Mouse (Mus musculus) c-Kit-positive CD71-positive TER-119-positive erythroid progenitor cells, embryonic 14.5 days (primary cell): ENCODE measurements at regions not wholly inside any gene's neighbourhood (a gene's known extent, or its start where the extent isn't known, plus 50 kb on each side); places are given as distances from the start of the nearest gene placed in this dataset.

Source experiments
- DNase-seq: peaks from one replicate; pipeline ENCODE4 v3.0.0-alpha.2; 2013; ENCODE audit warnings: low spot score

- DNase-seq, result no peak
These were observed 324.0 kb downstream of the Etaa1 start for GRCm38 (mm10) chr11:17629541-17630171.

DNA sequence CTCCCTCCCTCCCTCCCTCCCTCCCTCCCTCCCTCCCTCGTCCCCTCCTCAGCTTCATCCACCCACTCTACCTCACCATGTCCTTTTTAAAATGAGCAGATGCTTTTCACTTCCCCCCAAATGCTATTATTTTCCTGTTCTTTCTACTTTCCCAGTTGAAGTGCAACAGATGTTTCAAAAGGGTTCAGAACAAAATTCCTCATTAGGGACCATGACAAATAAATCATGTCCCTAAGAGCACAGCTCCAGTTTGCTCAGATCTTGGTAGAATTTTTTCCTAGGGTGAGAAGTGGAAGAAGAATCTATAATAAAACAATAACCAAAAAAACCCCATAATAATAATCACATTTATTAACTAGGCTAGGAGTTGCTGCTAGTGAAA, 323.5 kb downstream of the Etaa1 start:
- DNase-seq, result no peak

DNA sequence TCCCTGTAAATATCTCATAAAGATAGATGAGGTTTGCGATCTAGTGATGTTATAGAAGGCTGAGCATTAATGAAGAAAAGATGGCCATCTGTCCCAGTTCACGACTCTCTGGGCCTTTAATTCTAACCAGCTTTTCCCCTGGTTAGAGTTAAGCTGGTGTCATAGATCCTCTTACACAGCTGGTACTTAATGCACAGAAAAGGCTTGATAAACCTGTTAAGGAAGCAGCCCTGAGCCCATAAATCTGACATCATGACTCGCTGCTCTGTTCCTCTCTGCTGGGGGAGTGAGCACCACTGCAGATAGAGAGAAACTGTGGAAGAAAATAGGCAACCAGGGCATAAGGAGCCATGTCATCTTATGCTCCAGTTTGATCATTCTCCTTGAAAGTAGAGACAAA, 316.5 kb downstream of the Etaa1 start:
- DNase-seq, result no peak

DNA sequence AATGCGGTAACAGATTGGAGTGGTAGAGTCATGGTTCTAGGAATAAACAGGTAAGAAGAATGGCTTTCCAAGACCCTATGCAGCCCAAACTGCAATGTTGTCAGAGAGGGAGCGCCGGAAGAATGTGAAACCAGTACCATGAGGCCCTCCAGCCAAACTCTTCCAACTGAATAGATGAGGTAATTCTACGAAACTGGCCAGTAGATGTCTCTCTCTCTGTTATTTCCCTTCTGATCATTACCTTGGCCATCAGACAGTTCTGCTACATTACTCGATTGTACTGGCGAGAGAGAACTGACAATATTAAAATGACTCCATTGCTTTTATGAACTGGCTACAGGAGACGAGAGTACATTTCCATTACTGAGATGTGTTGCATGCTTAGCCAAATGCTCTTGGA, 313.8 kb downstream of the Etaa1 start:
- no peak for DNase-seq

- DNase-seq, result no peak
These were observed 306.2 kb downstream of the Etaa1 start for GRCm38 (mm10) chr11:17647441-17647840.

DNA sequence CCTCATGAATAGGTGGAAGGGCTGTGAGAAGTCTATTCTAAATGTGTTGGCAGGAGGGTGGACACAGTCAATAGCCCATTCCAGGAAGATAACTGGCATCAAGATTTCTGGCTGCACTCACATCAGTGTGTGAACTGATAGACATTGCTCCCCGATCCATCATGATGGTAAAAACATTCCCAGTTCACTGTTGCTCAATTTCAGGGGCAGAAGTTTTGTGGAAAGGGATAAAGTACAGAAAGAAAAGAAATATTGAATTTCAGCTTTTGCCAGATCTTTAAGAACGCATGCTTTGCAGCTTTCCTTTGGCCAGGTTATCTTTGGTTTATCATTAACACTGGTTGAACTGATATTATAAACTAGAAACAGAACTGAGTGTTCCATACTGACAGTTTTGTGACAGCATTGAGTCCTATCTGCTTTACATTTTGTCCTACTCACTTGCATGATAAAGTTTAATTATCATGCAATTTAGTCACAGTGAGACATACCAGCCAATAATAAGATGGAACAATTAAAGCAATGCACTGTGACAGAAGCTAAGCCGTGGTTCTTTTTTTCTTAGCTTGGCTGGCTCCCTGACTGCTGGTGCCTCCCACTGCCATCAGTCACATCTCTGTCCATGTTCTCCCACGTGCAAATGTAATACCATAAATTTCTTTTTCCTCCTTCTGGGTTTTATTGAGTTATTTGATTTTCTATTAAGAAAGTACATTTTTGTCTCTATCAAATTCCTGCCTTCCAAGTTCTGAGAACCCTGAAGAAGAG, 302.1 kb downstream of the Etaa1 start:
- DNase-seq, result no peak

- no peak for DNase-seq
These were observed 297.8 kb downstream of the Etaa1 start for GRCm38 (mm10) chr11:17655840-17656239.

- no peak for DNase-seq
These were observed 296.0 kb downstream of the Etaa1 start for GRCm38 (mm10) chr11:17657720-17658119.

DNA sequence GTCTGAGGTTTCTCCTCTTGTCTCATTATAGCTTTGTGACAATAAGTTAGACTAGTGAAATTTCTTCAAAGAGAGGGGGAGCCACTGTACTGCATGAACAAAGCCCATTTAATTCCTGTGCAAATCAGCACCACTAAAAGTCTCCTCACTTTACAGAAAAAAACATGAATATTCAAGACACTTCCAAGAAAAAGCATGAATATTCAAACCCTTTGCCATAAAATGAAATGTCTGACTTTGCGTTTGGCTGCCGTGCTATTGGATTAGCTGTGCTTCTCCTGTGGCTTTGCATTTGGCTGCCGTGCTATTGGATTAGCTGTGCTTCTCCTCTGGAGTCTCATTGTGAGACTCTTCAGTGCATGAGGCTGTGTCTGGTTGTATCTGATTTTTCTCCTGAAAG, 295.4 kb downstream of the Etaa1 start:
- no peak for DNase-seq

GRCm38 (mm10) chr11:17658717-17659116, 295.0 kb downstream of the Etaa1 start:
- DNase-seq, result no peak

DNA sequence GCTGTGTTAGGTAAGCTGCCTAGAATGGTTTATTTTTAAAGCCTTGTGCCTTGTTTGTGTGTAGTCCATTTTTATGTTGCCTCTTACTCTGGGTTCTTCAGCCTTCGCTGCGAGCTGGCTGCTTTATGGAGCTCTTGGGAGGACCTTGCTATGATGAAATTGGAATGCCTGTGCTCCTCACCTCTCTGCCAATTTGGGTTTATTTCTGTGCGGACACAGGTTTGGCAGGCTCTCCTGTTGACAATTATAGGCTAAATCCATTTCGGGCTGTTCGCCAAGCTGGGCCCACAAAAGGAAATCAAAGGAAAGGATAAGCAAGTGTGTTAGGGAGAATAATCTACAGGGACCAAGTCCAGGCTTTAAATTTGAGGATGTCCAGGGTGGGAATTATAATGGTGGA, 289.8 kb downstream of the Etaa1 start:
- no peak for DNase-seq

DNA sequence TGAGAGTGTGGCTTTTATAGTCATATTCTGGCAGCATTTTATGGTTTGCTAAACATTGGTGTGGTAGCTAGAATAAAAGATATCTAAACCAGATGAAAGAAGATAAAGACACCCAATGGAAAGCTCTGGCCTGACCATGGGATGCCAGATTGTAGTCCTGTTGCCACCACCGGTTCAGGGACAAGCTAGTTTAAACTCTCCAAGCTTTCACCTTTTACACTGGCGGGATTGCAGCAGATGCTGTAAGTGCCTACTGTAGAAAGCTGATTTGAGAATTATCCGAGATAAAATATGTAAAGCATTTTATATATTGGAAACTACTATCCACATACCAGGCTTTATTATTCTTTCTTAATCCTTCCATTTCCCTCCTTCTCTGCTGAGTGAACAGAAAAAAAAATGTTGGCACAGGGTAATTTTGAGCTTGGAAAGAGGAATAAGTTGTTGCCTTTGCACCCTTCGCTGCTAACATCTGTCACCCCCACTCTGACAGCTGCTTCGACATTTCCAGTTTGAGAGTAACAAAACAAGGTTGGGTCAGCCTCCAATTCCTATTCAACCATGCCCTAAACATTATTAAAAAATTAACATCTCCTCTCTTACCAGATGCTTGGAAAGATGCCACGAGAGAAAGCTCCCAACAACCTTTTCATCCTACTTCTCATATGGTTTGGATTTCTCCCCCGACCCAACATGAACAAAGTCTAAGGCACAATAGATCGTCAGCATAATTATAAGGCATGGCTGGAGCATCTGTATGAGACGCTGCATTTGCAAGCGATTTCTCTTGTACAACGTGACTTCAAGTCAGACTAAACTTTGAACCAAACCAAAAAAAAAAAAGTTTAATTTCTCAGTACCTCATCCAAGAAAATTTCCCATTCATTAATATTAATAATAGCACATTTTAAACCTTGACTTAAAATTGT, 287.8 kb downstream of the Etaa1 start:
- no peak for DNase-seq

GRCm38 (mm10) chr11:17680998-17681397, 272.7 kb downstream of the Etaa1 start:
- no peak for DNase-seq

GRCm38 (mm10) chr11:17685711-17686113, 268.0 kb downstream of the Etaa1 start:
- no peak for DNase-seq

GRCm38 (mm10) chr11:17686806-17687205, 266.9 kb downstream of the Etaa1 start:
- DNase-seq, result no peak

DNA sequence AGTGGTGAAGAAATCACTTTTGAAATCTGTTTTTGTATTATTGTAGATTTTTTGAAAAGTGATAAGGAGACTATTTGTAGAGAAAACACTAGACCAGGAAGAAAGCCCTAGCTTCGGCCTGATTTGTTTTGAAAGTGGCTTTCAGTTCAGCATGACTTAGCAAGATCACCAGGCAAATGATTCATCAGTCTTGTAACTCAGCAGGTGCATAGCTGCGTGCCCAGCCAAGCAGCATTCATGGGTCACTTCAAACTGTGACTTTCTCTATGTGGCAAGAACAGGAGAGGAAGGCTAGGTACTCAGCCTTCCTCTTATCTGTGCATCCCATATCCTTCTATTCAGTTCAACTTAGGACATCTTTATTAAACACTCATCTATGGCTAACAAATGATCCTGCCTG, 259.5 kb downstream of the Etaa1 start:
- DNase-seq, result no peak

DNA sequence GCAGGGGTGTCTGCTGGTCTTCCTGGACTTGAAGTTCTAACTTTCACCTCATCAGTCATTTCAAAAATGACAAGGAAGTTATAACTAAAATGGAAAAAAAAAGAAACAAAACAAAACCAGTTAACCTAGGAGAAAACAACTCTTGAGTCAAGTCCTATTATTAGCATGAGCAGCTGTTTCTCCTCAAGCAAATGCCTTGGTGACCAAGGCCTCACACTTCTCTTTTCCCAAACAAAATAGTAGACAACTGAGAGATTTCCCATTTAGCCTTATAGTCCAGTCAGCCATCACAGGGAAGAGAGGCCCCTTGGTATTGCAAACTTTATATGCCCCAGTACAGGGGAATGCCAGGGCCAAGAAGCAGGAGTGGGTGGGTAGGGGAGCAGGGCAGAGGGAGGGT, 244.9 kb downstream of the Etaa1 start:
- no peak for DNase-seq

GRCm38 (mm10) chr11:17722051-17722450, 231.6 kb downstream of the Etaa1 start:
- no peak for DNase-seq

GRCm38 (mm10) chr11:17727258-17728034, 226.2 kb downstream of the Etaa1 start:
- no peak for DNase-seq

GRCm38 (mm10) chr11:17733075-17733474, 220.6 kb downstream of the Etaa1 start:
- DNase-seq, result no peak

DNA sequence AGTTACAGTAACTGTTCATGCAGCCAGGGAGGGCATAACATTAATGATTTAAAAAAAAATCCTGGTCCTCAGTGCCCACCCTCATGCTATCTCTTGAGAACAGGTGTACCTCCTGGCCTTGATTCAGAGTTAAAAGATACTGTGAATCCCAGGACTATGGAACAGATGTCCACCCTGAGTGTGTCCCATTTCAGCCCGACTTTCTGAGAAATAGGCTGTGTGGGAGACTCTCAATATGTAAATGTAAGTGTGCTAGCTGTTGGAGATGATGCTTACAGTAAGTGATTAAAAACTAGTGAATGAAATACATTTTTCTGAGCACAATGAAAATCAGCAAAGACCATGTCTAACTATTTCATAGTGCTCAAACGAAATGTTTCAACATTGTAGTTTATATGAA, 219.2 kb downstream of the Etaa1 start:
- no peak for DNase-seq

- DNase-seq, result no peak
These were observed 214.8 kb downstream of the Etaa1 start for GRCm38 (mm10) chr11:17738879-17739278.
